Mouse (Mus musculus) embryonic facial prominence, embryonic 12.5 days (tissue): Measurements from ENCODE around the gene Eif3b. TPM values are rescaled to one million over a fixed set of nuclear protein-coding genes. Genes with fewer than 3 reads are reported as not detected.
A peak's percentile ranks its signal among the peaks of the same experiment; 100 is the strongest.

Experiments used
- ATAC-seq: fragments of 200-750 bp; cut with Nextera tagmentation; 2 replicates; pipeline ENCODE4 v1.8.0; 2017; ENCODE audit not compliant: insufficient number of reproducible peaks, insufficient read depth, low FRiP score, low TSS enrichment
- H3K27ac ChIP-seq: fragments of 300-500 bp; sonication (generic); 2 replicates; pipeline ENCODE4 v1.5.1; 2016; ENCODE audit warnings: mild to moderate bottlenecking
- H3K27me3 ChIP-seq: fragments of 300-500 bp; sonication (generic); 2 replicates; pipeline ENCODE4 v1.6.1; 2016; ENCODE audit warnings: mild to moderate bottlenecking, moderate library complexity
- H3K36me3 ChIP-seq: fragments of 300-500 bp; sonication (generic); 2 replicates; pipeline ENCODE4 v1.6.1; 2016; ENCODE audit warnings: mild to moderate bottlenecking
- H3K4me1 ChIP-seq: fragments of 300-500 bp; sonication (generic); 2 replicates; pipeline ENCODE4 v1.6.1; 2016
- H3K4me2 ChIP-seq: fragments of 300-500 bp; sonication (generic); replicated peaks from 2 replicates; pipeline ENCODE4 v1.6.1; 2016; ENCODE audit warnings: mild to moderate bottlenecking, moderate library complexity
- H3K4me3 ChIP-seq: fragments of 300-500 bp; sonication (generic); 2 replicates; pipeline ENCODE4 v1.5.1; 2016; ENCODE audit warnings: mild to moderate bottlenecking
- H3K9ac ChIP-seq: fragments of 300-500 bp; sonication (generic); 2 replicates; pipeline ENCODE4 v1.6.1; 2016; ENCODE audit warnings: mild to moderate bottlenecking, moderate library complexity
- H3K9me3 ChIP-seq: fragments of 300-500 bp; sonication (generic); 2 replicates; pipeline ENCODE4 v1.6.1; 2016; ENCODE audit warnings: mild to moderate bottlenecking, moderate library complexity
- WGBS: fragments of 180-500 bp; shearing (Covaris S2); methylation state at CpG from one replicate; pipeline ENCODE4 v1.1.7; 2016; 5-methylcytosine and 5-hydroxymethylcytosine counted together
- polyA plus RNA-seq: library from polyadenylated mRNA; unstranded; fragments of >200 nt; fragmentation: Nextera tagmentation; extraction: Ambion mirVana; gene quantifications from 2 replicates; pipeline ENCODE4 v1.2.1, GENCODE M21; 2016

Eif3b gene
- 187 and 191 TPM in 2 replicates for polyA plus RNA-seq

- ATAC-seq = peak; percentile 88
- Histone ChIP-seq H3K4me1 (peaks cover 13% of the 10 kb centered on the region), H3K4me2 (peak within 1 kb of the TSS; percentile 70), H3K27ac (peak within 1 kb of the TSS; percentile 98), H3K9me3 (no peaks in the 10 kb centered on the region), H3K36me3 (peaks cover 9% of the 10 kb centered on the region), H3K9ac (peak within 1 kb of the TSS; percentile 93), H3K27me3 (no peaks in the 10 kb centered on the region), H3K4me3 (peak within 1 kb of the TSS; percentile 93)
- WGBS = under 1% methylated on average over 65 of the region's 65 CpGs
Measured at GRCm38 (mm10) chr5:140418489-140419441, at the start of gene Eif3b. Gene Eif3b, plus strand, starts transcription at chr5:140419328.

GRCm38 (mm10) chr5:140369466-140369865 lies 49.7 kb upstream of the Eif3b start:
- 85% methylated on average over 2 of the region's 2 CpGs for WGBS
- no peaks in the 10 kb centered on the region for H3K4me1 ChIP-seq
- no peak overlapping the region for H3K9ac ChIP-seq
- H3K27ac ChIP-seq = no peak overlapping the region
- H3K4me2 ChIP-seq = no peak overlapping the region
- 0 out of 2 replicates have a peak, but pooled peaks cover 6% of the 10 kb centered on the region for H3K36me3 ChIP-seq
- H3K4me3 ChIP-seq = no peak overlapping the region
- ATAC-seq = no peak
- no peaks in the 10 kb centered on the region for H3K27me3 ChIP-seq
- H3K9me3 ChIP-seq = no peaks in the 10 kb centered on the region

DNA sequence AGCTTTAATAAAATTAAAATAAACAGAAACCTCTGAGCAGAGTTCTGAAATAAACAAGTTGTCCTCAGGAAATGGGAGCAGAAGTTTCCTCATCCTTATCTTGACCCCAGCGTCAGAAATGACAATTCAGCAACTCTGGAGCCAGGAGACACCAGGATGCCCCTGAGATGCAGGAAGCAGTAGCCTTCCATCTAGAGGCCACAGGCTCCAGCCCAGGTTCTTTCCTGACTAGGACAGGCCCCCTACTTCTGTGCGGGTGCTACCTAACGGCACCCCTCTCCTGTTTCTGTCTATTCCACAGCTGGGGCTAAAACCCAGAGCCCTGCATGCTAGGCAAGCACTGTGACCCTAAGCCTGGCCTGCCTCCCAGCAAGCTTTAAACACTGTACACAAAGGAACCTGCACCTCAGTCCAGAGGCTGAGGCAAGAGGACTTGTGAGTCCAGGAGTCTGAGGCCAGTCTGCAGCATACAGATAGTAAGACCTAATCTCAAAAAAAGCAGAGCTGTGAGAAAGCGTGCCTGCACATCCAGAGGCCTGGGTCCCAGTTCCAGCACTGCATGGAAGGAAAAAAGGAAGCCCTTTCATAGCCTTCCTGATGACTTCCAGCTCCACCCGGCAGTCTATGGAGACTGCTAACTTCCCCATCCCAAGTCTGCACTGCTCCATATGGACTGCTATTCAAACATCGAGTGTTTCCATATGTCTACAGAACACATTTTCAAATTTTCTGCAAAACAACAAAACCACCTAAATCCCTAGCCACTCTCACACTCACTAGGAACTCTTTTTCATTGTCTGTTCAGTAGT lies 48.5 kb upstream of the Eif3b start:
- Histone ChIP-seq H3K27ac (0 out of 2 replicates have a peak overlapping the region, but pooled peaks have one; percentile 61), H3K9ac (no peak overlapping the region), H3K9me3 (no peaks in the 10 kb centered on the region), H3K4me2 (no peak overlapping the region), H3K36me3 (0 out of 2 replicates have a peak, but pooled peaks cover 6% of the 10 kb centered on the region), H3K27me3 (no peaks in the 10 kb centered on the region), H3K4me1 (no peaks in the 10 kb centered on the region), H3K4me3 (no peak overlapping the region)
- no peak for ATAC-seq
- 64% methylated on average over 6 of the region's 6 CpGs for WGBS

DNA sequence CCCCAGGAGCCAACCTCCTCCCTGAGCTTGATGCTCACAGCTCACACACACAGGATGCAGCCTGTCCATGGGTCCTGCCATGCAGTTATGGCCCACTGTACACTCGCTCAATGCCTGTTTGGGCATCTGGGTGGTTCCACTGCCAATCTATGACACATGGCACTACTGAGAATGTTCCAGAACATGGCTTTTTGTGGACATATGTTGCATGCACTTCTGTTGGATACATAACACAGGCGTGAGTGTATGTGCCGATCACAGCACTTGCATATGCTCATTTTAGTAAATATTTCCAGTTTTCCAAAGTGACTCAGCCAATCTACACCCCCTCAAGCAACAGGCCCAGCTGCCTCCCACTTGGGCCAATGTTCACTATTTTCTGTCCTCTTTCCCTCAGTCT lies 47.5 kb upstream of the Eif3b start:
- 98% methylated on average over 3 of the region's 3 CpGs for WGBS
- 0 out of 2 replicates have a peak, but pooled peaks cover 3% of the 10 kb centered on the region for H3K36me3 ChIP-seq
- no peak overlapping the region; the same call in 1 of the 2 replicates for H3K27ac ChIP-seq
- H3K27me3 ChIP-seq = no peaks in the 10 kb centered on the region
- ATAC-seq = no peak
- H3K4me2 ChIP-seq = no peak overlapping the region
- no peak overlapping the region for H3K4me3 ChIP-seq
- H3K9ac ChIP-seq = no peak overlapping the region
- no peaks in the 10 kb centered on the region for H3K9me3 ChIP-seq
- H3K4me1 ChIP-seq = no peaks in the 10 kb centered on the region

GRCm38 (mm10) chr5:140373711-140374110 lies 45.4 kb upstream of the Eif3b start:
- Histone ChIP-seq H3K27ac (no peak overlapping the region), H3K36me3 (no peaks in the 10 kb centered on the region), H3K27me3 (no peaks in the 10 kb centered on the region), H3K4me3 (no peak overlapping the region), H3K9me3 (no peaks in the 10 kb centered on the region), H3K9ac (no peak overlapping the region), H3K4me2 (no peak overlapping the region), H3K4me1 (no peaks in the 10 kb centered on the region)
- ATAC-seq = no peak
- 80% methylated on average over 2 of the region's 2 CpGs for WGBS

DNA sequence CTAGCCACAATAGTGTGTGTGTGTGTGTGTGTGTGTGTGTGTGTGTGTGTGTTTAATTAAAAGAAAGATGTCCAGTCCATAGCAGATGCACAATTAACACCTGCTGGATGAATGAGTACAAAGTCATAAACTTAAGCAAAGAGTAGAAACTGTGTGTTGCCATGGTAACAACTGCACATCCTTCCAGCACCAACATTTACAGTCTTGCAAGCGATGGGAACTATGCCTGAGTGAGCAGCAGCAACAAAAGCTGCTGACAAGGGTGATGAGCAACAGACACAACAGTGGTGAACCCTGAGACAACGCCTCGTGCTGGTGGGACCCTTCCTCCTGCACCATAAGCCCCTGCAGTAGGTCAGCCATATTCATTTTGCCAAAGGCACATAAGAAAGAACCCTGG lies 44.9 kb upstream of the Eif3b start:
- ATAC-seq = no peak
- no peaks in the 10 kb centered on the region for H3K36me3 ChIP-seq
- H3K4me1 ChIP-seq = peaks cover under 1% of the 10 kb centered on the region; the same call in 1 of the 2 replicates
- H3K4me2 ChIP-seq = no peak overlapping the region
- no peak overlapping the region for H3K9ac ChIP-seq
- no peak overlapping the region for H3K4me3 ChIP-seq
- no peaks in the 10 kb centered on the region for H3K27me3 ChIP-seq
- WGBS = 70% methylated on average over 3 of the region's 3 CpGs
- H3K9me3 ChIP-seq = no peaks in the 10 kb centered on the region
- no peak overlapping the region for H3K27ac ChIP-seq

DNA sequence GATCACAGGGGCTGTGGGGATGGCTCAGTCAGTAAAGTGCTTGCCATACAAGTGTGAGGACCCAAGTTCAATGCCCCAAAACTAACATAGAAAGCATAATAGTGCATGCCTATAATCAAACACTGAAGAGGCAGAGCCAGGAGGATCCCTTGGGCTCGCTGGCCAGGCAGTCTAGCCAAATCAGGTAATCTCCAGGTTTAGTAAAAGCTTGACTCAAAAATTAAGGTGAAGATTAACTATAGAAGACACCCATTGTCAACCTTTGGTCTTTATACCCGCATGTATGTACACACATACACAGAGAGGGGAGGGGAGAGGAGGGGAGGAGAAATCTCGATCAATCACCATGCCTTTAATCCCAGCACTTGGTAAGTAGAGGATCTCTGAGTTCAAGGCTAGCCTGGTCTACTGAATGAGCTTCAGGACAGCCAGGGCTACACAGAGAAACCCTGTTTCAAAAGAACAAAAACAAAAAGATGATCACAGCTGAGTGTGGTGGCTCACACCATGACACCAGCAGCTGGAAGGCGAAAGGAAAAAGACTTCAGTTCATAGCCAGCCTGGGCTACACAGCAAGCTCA lies 43.8 kb upstream of the Eif3b start:
- Histone ChIP-seq H3K27me3 (no peaks in the 10 kb centered on the region), H3K4me1 (peaks cover 5% of the 10 kb centered on the region; the same call in 1 of the 2 replicates), H3K36me3 (no peaks in the 10 kb centered on the region), H3K4me2 (no peak overlapping the region), H3K4me3 (no peak overlapping the region), H3K27ac (no peak overlapping the region), H3K9ac (no peak overlapping the region), H3K9me3 (no peaks in the 10 kb centered on the region)
- WGBS = 91% methylated on average over 4 of the region's 4 CpGs
- no peak for ATAC-seq

DNA sequence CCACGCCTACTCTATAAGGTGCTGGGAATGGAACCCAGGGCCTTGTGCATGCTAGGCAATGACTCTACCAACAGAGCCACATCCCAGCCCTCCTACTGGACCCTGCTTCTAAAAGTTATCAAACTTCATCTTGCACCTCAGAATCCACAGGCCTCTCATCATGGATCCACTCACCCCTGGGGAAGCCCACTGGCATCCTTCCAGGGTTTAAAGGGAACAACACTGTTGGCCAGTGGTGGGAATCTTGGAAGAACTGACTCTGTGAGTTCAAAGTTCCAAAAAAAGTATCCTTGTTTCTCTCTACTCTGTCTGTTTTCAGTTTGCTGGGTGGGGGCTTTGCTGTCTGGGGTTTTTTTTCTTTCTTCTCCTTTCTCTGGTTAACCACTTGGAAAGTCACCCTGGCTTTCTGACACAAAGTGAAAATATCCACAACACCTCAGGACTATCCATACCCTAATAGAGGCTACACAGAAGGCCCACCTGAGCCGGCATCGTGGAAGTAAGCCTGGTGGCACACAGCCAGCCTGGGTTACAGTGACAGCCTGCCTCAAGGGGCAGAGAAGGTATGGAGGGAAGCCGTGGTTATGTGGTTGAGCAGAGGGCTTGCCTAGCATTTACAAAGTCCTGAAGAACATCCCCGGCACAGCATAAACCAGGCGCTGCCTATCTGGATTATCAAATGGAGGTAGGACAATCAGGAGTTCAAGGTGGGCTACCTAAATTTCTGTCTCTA lies 40.8 kb upstream of the Eif3b start:
- Histone ChIP-seq H3K4me1 (peaks cover 5% of the 10 kb centered on the region; the same call in 1 of the 2 replicates), H3K9me3 (no peaks in the 10 kb centered on the region), H3K4me2 (no peak overlapping the region), H3K27ac (no peak overlapping the region), H3K4me3 (no peak overlapping the region), H3K27me3 (no peaks in the 10 kb centered on the region), H3K36me3 (no peaks in the 10 kb centered on the region), H3K9ac (no peak overlapping the region)
- no peak for ATAC-seq
- WGBS = 89% methylated on average over 6 of the region's 6 CpGs

- H3K9me3 ChIP-seq = no peaks in the 10 kb centered on the region
- no peak overlapping the region for H3K9ac ChIP-seq
Measured at GRCm38 (mm10) chr5:140379299-140379698, 39.8 kb upstream of the Eif3b start.

GRCm38 (mm10) chr5:140381156-140381555 lies 38.0 kb upstream of the Eif3b start:
- Histone ChIP-seq H3K9ac (no peak overlapping the region), H3K4me2 (no peak overlapping the region), H3K27me3 (no peaks in the 10 kb centered on the region), H3K27ac (no peak overlapping the region), H3K36me3 (no peaks in the 10 kb centered on the region), H3K4me3 (no peak overlapping the region), H3K9me3 (no peaks in the 10 kb centered on the region), H3K4me1 (peaks cover 17% of the 10 kb centered on the region)
- ATAC-seq = no peak
- 90% methylated on average over 7 of the region's 7 CpGs for WGBS

More at GRCm38 (mm10) chr5:140379299-140379698, 39.8 kb upstream of the Eif3b start:
- no peak overlapping the region for H3K4me3 ChIP-seq
- no peak for ATAC-seq
- WGBS = 73% methylated on average over 6 of the region's 6 CpGs
- no peak overlapping the region for H3K4me2 ChIP-seq
- no peaks in the 10 kb centered on the region for H3K27me3 ChIP-seq
- H3K27ac ChIP-seq = no peak overlapping the region
- H3K36me3 ChIP-seq = no peaks in the 10 kb centered on the region
- peaks cover 15% of the 10 kb centered on the region for H3K4me1 ChIP-seq

GRCm38 (mm10) chr5:140382688-140383087 lies 36.4 kb upstream of the Eif3b start:
- Histone ChIP-seq H3K27me3 (no peaks in the 10 kb centered on the region), H3K4me2 (no peak overlapping the region), H3K27ac (peak overlapping the region; percentile 30; the same call in 1 of the 2 replicates), H3K9me3 (no peaks in the 10 kb centered on the region), H3K9ac (no peak overlapping the region), H3K4me3 (no peak overlapping the region), H3K4me1 (peaks cover 22% of the 10 kb centered on the region), H3K36me3 (no peaks in the 10 kb centered on the region)
- 93% methylated on average over 6 of the region's 6 CpGs for WGBS
- no peak for ATAC-seq
